Mouse (Mus musculus) liver, embryonic 15.5 days (tissue): ENCODE measurements at regions not wholly inside any gene's neighbourhood (a gene's known extent, or its start where the extent isn't known, plus 50 kb on each side); places are given as distances from the start of the nearest gene placed in this dataset.
A peak's percentile ranks its signal among the peaks of the same experiment; 100 is the strongest.

Experiments
- ATAC-seq: fragments of 200-750 bp; cut with Nextera tagmentation; 2 replicates; pipeline ENCODE4 v1.8.0; 2017; ENCODE audit warnings: moderate number of reproducible peaks, mild to moderate bottlenecking, moderate library complexity; ENCODE audit not compliant: insufficient read depth
- H3K27ac ChIP-seq: fragments of 300-500 bp; sonication (generic); replicated peaks from 2 replicates; pipeline ENCODE4 v1.5.1; 2015; ENCODE audit warnings: mild to moderate bottlenecking, inconsistent platforms
- H3K27me3 ChIP-seq: fragments of 300-500 bp; sonication (generic); 2 replicates; pipeline ENCODE4 v1.6.1; 2015; ENCODE audit warnings: mild to moderate bottlenecking, inconsistent platforms
- H3K36me3 ChIP-seq: fragments of 300-500 bp; sonication (generic); replicated peaks from 2 replicates; pipeline ENCODE4 v1.6.1; 2015; ENCODE audit warnings: moderate library complexity, mild to moderate bottlenecking, inconsistent platforms
- H3K4me1 ChIP-seq: fragments of 300-500 bp; sonication (generic); replicated peaks from 2 replicates; pipeline ENCODE4 v1.6.1; 2015; ENCODE audit warnings: inconsistent platforms
- H3K4me2 ChIP-seq: fragments of 300-500 bp; sonication (generic); 2 replicates; pipeline ENCODE4 v1.6.1; 2015; ENCODE audit warnings: moderate library complexity, mild to moderate bottlenecking, inconsistent platforms
- H3K4me3 ChIP-seq: fragments of 300-500 bp; sonication (generic); replicated peaks from 2 replicates; pipeline ENCODE4 v1.5.1; 2015; ENCODE audit warnings: mild to moderate bottlenecking, inconsistent platforms
- H3K9ac ChIP-seq: fragments of 300-500 bp; sonication (generic); 2 replicates; pipeline ENCODE4 v1.6.1; 2015; ENCODE audit warnings: moderate library complexity, mild to moderate bottlenecking, inconsistent platforms
- H3K9me3 ChIP-seq: fragments of 300-500 bp; sonication (generic); replicated peaks from 2 replicates; pipeline ENCODE4 v1.6.1; 2016; ENCODE audit warnings: inconsistent platforms
- WGBS: fragments of 180-500 bp; shearing (Covaris S2); methylation state at CpG from one replicate; pipeline ENCODE4 v1.1.7; 2015; ENCODE audit warnings: mixed read lengths; ENCODE audit not compliant: insufficient replicate concordance; 5-methylcytosine and 5-hydroxymethylcytosine counted together

GRCm38 (mm10) chr9:61047289-61047688 is 252.9 kb downstream of the Uaca start:
- no peaks in the 10 kb centered on the region for H3K27me3 ChIP-seq
- no peaks in the 10 kb centered on the region for H3K36me3 ChIP-seq
- H3K9me3 ChIP-seq: no peaks in the 10 kb centered on the region
- H3K4me1 ChIP-seq: no peaks in the 10 kb centered on the region
- ATAC-seq: no peak
- no peak overlapping the region for H3K4me3 ChIP-seq
- H3K9ac ChIP-seq: no peak overlapping the region
- H3K4me2 ChIP-seq: no peak overlapping the region
- no peak overlapping the region for H3K27ac ChIP-seq
- WGBS: 74% methylated on average over 11 of the region's 11 CpGs

DNA sequence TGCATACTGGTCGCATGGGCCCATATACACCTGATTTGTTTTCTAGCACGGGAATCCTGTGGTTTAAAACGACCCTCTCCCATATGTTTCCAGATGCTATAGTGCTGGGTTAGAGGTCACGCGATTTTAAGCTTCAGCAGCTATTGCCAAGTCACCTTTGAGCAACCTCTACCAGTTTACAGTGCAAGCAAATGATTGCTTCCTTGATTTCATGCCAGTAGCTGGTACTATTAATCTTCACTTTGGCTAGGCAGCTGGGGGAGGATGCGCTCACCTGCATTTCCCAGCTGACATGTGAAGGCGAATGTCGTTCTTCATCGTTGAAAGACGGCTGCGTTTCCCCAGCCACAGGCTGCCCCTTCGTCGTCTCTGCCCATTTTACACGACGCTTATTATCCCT is 254.2 kb downstream of the Uaca start:
- no peak for ATAC-seq

DNA sequence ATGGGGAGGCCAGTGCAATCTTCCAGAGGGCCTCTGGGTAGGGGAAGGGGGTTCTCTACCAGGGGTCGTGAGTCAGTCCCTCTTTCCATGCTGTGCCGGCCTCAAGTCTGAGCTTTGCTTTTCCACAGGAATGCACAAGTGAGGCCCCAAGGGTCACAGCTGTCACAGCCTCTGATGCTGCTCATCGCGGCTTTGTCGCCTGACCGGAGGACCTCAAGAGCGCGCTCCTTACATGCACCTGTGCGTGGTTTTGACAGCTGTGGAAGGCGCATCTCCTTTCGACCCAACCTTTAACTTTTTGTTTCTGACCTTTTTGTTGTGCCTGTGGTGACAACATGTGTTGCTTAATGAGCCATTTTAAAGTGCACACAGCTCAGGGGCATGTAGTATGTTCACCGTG is 258.3 kb downstream of the Uaca start:
- WGBS: 83% methylated on average over 12 of the region's 12 CpGs

More for the DNA sequence above, 254.2 kb downstream of the Uaca start:
- Histone ChIP-seq H3K9me3 (no peaks in the 10 kb centered on the region), H3K27ac (no peak overlapping the region), H3K4me1 (no peaks in the 10 kb centered on the region), H3K36me3 (no peaks in the 10 kb centered on the region), H3K4me2 (no peak overlapping the region), H3K4me3 (no peak overlapping the region), H3K9ac (no peak overlapping the region), H3K27me3 (no peaks in the 10 kb centered on the region)
- 73% methylated on average over 15 of the region's 15 CpGs for WGBS

GRCm38 (mm10) chr9:61054427-61054826 is 260.1 kb downstream of the Uaca start:
- Histone ChIP-seq H3K9me3 (no peaks in the 10 kb centered on the region), H3K9ac (no peak overlapping the region), H3K4me3 (no peak overlapping the region), H3K27ac (no peak overlapping the region), H3K36me3 (no peaks in the 10 kb centered on the region), H3K4me2 (no peak overlapping the region), H3K4me1 (0 out of 2 replicates have a peak, but pooled peaks cover 4% of the 10 kb centered on the region), H3K27me3 (no peaks in the 10 kb centered on the region; the same call in 1 of the 2 replicates)
- 7% methylated on average over 3 of the region's 3 CpGs for WGBS
- ATAC-seq: peak; percentile 37; the same call in 1 of the 2 replicates

More for the DNA sequence above, 258.3 kb downstream of the Uaca start:
- Histone ChIP-seq H3K9ac (no peak overlapping the region), H3K4me1 (0 out of 2 replicates have a peak, but pooled peaks cover 4% of the 10 kb centered on the region), H3K27ac (no peak overlapping the region), H3K9me3 (no peaks in the 10 kb centered on the region), H3K36me3 (no peaks in the 10 kb centered on the region), H3K4me3 (no peak overlapping the region), H3K4me2 (no peak overlapping the region), H3K27me3 (no peaks in the 10 kb centered on the region; the same call in 1 of the 2 replicates)
- ATAC-seq: no peak

DNA sequence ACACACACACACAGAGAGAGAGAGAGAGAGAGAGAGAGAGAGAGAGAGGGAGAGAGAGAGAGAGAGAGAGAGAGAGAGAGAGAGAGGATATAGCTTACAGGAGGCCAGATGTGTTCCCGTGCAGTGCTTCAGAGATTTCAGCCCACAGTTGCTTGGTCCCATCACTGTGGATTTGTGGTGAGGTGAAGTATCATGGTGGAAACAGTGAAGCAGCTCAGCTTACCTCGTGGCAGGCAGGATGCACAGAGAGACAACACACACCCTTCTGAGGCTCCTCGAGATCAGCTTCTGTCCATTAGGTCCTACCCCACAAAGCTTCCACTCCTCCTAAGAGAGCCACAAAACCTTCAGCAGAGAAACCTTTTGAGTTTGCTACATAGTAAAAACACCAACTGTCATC is 261.1 kb downstream of the Uaca start:
- Histone ChIP-seq H3K4me3 (no peak overlapping the region), H3K4me1 (0 out of 2 replicates have a peak, but pooled peaks cover 4% of the 10 kb centered on the region), H3K36me3 (no peaks in the 10 kb centered on the region), H3K4me2 (no peak overlapping the region), H3K9ac (no peak overlapping the region), H3K27ac (no peak overlapping the region), H3K27me3 (no peaks in the 10 kb centered on the region; the same call in 1 of the 2 replicates), H3K9me3 (0 out of 2 replicates have a peak, but pooled peaks cover 2% of the 10 kb centered on the region)
- no peak for ATAC-seq
- WGBS: 39% methylated on average over 3 of the region's 3 CpGs

- ATAC-seq: no peak
- Histone ChIP-seq H3K9ac (no peak overlapping the region), H3K4me3 (no peak overlapping the region), H3K9me3 (0 out of 2 replicates have a peak, but pooled peaks cover 2% of the 10 kb centered on the region), H3K27me3 (no peaks in the 10 kb centered on the region; the same call in 1 of the 2 replicates), H3K36me3 (no peaks in the 10 kb centered on the region), H3K4me1 (0 out of 2 replicates have a peak, but pooled peaks cover 4% of the 10 kb centered on the region), H3K4me2 (peak overlapping the region; percentile 27), H3K27ac (no peak overlapping the region)
- 35% methylated on average over 15 of the region's 15 CpGs for WGBS
These were observed 261.8 kb downstream of the Uaca start for GRCm38 (mm10) chr9:61055928-61056730.

- H3K4me3 ChIP-seq: no peak overlapping the region
- H3K36me3 ChIP-seq: no peaks in the 10 kb centered on the region
- peak overlapping the region; percentile 27 for H3K4me2 ChIP-seq
- H3K4me1 ChIP-seq: 0 out of 2 replicates have a peak, but pooled peaks cover 4% of the 10 kb centered on the region
- H3K27me3 ChIP-seq: no peaks in the 10 kb centered on the region; the same call in 1 of the 2 replicates
- ATAC-seq: no peak
- H3K9ac ChIP-seq: no peak overlapping the region
- no peak overlapping the region for H3K27ac ChIP-seq
- WGBS: 7% methylated on average over 10 of the region's 10 CpGs
- H3K9me3 ChIP-seq: 0 out of 2 replicates have a peak, but pooled peaks cover 2% of the 10 kb centered on the region
These were observed 262.5 kb downstream of the Uaca start for GRCm38 (mm10) chr9:61056731-61057270.

GRCm38 (mm10) chr9:61059225-61059624 is 264.9 kb downstream of the Uaca start:
- Histone ChIP-seq H3K4me1 (0 out of 2 replicates have a peak, but pooled peaks cover 4% of the 10 kb centered on the region), H3K27ac (no peak overlapping the region), H3K9me3 (0 out of 2 replicates have a peak, but pooled peaks cover 2% of the 10 kb centered on the region), H3K36me3 (no peaks in the 10 kb centered on the region), H3K4me2 (no peak overlapping the region), H3K27me3 (no peaks in the 10 kb centered on the region; the same call in 1 of the 2 replicates), H3K4me3 (no peak overlapping the region), H3K9ac (no peak overlapping the region)
- no peak for ATAC-seq

GRCm38 (mm10) chr9:61060958-61061357 is 266.6 kb downstream of the Uaca start:
- Histone ChIP-seq H3K4me2 (no peak overlapping the region), H3K27ac (no peak overlapping the region), H3K9me3 (0 out of 2 replicates have a peak, but pooled peaks cover 2% of the 10 kb centered on the region), H3K4me3 (no peak overlapping the region), H3K27me3 (no peaks in the 10 kb centered on the region; the same call in 1 of the 2 replicates), H3K9ac (no peak overlapping the region), H3K36me3 (no peaks in the 10 kb centered on the region), H3K4me1 (0 out of 2 replicates have a peak, but pooled peaks cover 3% of the 10 kb centered on the region)
- ATAC-seq: no peak
- 54% methylated on average over 8 of the region's 8 CpGs for WGBS

DNA sequence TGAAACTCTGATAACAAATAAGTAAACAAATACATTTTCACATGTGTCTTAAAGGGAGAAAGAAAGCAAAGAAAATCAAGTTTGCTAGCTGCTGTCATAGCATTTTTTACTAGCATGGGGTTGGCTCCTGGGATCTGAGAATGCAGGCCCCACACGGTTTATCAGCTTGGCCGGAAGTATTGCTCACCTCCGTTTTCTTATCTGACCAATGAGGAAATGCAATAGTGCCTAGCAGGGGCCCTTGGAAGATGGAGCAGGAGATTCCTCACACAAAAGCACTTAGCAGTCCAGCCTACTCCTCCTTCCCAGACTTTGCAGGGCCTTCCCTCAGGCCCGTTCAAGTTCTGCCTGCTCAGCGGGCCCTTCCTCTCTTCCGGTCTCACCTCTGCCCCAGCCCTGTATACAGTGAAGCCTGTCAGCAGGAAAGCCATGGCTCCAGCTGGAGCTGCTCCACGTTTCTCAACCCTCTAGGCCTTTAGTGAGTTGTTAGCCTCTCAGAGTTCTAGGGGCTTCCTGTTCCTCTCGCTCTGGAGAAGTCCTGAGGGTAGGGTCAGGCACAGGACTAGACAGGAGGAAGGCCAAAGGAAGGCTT is 270.5 kb downstream of the Uaca start:
- Histone ChIP-seq H3K27ac (no peak overlapping the region), H3K27me3 (no peaks in the 10 kb centered on the region), H3K9me3 (no peaks in the 10 kb centered on the region), H3K4me3 (no peak overlapping the region), H3K4me2 (no peak overlapping the region), H3K36me3 (no peaks in the 10 kb centered on the region), H3K4me1 (no peaks in the 10 kb centered on the region), H3K9ac (no peak overlapping the region)
- ATAC-seq: no peak
- 20% methylated on average over 8 of the region's 8 CpGs for WGBS
